Mouse (Mus musculus) ovary, postnatal 10 days (tissue): ENCODE results near the gene Ldlrap1.
A peak's percentile ranks its signal among the peaks of the same experiment; 100 is the strongest.
"Not testable (repeated sequence)": the region's sequence is repeated elsewhere in the genome, so short reads cannot be mapped to it uniquely, and the experiment has no call there.

Experiments used
- DNase-seq: peaks from one replicate; pipeline ENCODE4 v3.0.0; 2022; ENCODE audit warnings: low spot score

Gene Ldlrap1

DNA sequence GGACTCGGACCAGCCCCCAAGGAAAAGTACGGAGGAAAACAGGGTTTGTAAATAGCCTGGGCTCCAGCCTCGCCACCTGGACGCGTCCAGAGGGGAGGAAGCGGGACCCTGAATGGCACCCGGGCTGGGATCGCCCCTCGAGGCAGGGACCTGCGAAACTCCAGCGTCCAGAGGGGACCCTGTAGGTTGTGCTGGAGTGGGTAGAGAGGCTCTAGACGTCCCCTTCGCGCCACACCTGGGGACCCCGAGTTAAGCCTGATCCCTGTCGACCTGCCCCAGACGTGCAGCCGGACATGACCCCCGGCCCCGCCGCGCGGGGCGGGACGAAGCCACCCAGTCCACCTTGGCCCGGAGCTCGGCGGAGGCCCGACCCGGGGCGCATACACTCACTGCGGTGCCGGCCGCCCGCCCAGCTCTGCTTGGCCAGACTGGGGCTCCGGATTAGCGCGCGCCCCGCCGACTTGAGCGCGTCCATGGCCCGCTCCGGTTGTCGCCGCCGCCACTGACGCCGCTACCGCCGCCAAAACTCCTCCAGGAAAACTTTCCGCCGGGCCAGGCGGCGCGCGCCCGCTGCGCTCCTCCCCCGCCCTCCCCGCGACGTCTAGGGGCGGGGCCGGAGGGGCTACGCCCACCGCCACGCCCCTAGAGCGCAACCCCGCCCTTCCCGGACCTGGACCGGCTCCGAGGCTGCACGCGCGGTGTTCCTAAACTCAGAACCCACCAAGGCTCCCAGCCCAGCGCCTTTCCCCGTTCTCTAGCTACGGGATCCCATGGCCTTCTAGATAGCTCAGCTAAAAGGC is at the start of gene Ldlrap1:
TSS of gene Ldlrap1 (minus strand) at position 599 of the 800 bp plus-strand sequence.
- peak; percentile 62 for DNase-seq

GRCm38 (mm10) chr4:134814229-134814571 is 46.4 kb upstream of the Ldlrap1 start:
- no peak for DNase-seq

GRCm38 (mm10) chr4:134813406-134814228 is 45.8 kb upstream of the Ldlrap1 start:
- no peak for DNase-seq

- peak; percentile 55 for DNase-seq
Measured at GRCm38 (mm10) chr4:134804765-134805164, 36.9 kb upstream of the Ldlrap1 start.

DNA sequence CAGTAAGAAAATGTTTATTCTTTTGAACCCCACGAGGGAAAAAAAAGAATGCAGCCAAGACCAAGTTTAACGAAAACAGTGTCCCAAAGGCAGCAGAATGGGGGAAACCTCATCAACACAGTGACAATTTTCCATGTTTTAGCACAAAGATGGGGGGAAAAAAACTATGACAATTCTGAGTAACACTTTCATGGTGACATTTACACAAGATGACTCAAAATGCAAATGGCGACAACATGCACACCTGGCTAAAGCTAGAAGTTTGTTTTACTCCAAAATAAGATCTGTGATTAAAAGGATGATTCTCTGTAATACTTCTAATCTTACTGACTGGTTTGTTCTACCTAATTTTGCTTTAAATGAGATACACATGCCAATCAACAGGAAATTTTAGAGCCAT is 34.9 kb upstream of the Ldlrap1 start:
- no peak for DNase-seq

GRCm38 (mm10) chr4:134802155-134802554 is 34.3 kb upstream of the Ldlrap1 start:
- DNase-seq, result no peak

DNA sequence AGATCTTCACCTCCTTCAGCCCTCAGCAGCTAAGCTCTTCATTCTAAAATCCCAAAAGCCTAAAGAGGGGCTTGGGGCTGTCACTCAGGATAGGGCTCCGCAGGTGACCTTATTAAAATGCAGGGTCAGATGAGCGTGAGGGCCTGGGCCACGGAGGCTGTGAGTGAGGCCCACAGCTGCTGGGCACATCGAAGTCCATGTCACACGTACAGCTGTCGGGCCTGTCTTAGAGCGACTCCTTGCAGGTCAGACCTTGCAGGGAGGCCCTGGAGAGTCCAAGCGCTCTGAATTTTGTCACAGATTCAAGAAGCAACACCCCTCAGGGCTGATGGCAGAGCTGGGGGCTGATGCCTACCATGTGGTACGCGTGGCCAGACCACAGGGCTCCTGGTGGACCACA is 32.9 kb upstream of the Ldlrap1 start:
- DNase-seq, result no peak

- no peak for DNase-seq
Measured at GRCm38 (mm10) chr4:134800098-134800497, 32.3 kb upstream of the Ldlrap1 start.

GRCm38 (mm10) chr4:134799272-134799671 is 31.4 kb upstream of the Ldlrap1 start:
- DNase-seq, result peak; percentile 42

DNA sequence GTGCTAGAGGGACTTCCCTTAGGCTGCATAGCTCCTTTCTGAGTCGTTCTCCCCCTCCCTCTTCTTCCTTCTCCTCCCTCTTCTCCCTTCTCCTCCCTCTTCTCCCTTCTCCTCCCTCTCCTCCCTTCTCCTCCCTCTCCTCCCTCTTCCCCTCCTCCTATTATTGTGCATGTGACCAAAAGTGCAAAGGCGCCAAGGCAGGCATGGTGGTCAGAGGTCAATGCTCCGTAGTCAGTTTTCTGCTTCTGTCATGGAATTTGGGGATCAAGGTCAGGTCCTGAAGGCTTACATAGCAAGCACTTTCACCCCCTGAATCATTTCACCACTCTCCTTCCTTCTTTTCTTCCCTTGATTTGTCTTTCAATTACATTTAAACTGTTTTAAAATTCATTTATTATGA is 31.0 kb upstream of the Ldlrap1 start:
- no peak for DNase-seq

DNA sequence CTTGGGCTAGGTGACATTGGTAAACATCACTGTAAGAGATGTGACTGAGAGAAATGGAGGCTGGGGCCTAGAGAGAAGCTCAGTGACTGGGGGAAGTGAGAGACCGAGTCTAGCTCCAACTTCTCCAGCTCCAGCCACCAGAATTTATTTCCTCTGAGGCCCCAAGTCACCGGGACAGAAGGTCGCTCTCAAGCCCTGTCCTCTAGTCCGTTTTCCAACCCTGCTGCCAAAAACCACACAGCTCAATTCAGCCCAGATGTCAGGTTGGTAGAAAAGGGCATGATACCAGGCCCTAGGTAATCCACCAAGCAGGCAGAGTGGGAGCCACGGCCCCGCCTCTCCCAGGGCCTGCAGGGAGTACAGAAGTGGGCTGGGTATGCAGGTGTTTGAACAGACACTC is 29.8 kb upstream of the Ldlrap1 start:
- no peak for DNase-seq

DNA sequence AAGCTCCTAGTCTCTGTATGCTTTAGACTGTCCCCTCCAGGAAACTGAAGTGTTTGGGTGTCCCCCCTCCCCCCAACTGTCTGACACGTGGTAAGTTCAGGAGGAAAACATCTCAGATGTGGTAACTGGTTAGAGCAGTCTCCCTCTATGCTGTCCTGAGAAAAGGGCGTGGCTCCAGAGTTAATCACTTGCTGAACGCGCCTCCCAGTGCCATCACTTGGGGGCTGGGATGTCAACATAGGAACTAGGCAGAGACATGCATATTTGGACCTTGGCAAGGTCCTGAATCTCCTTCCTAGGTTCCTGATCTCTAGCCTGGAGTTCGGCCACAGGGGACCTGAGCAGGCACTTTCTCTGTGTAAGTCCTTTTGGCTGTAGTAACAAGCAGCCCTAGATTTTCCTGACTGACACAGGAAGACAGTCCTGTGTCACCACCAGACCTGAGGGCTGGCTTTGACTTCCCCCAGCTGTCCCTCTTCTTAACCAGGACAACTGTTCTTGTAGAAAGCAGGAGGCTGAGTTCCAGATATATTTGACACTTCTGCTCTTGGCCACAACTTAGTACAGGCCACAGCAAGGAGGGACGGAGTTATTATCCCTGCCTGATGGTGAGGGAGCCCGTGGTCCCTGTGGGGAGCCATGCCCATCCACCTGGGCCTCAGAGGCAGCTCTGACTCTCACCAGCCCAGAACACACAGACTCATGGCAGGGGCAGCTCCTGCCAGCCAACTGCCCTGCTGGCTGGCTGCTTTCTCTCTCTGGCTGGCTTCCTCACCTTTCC is 28.9 kb upstream of the Ldlrap1 start:
- DNase-seq, result no peak

GRCm38 (mm10) chr4:134795819-134796485 is 28.1 kb upstream of the Ldlrap1 start:
- DNase-seq, result no peak

DNA sequence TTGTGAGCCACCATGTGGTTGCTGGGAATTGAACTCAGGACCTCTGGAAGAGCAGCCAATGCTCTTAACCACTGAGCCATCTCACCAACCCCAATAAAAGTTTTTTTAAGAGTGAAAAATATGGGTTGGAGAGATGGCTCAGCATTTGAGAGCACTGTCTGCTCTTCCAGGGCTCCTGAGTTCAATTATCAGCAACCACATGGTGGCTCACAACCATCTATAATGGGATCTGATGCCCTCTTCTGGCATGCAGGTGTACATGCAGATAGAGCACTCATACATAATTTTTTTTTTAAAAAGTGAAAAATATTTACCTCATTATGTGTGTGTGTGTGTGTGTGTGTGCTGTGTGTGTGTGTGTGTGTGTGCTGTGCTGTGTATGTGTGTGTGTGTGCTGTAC is 27.1 kb upstream of the Ldlrap1 start:
- DNase-seq, result not testable (repeated sequence)

DNA sequence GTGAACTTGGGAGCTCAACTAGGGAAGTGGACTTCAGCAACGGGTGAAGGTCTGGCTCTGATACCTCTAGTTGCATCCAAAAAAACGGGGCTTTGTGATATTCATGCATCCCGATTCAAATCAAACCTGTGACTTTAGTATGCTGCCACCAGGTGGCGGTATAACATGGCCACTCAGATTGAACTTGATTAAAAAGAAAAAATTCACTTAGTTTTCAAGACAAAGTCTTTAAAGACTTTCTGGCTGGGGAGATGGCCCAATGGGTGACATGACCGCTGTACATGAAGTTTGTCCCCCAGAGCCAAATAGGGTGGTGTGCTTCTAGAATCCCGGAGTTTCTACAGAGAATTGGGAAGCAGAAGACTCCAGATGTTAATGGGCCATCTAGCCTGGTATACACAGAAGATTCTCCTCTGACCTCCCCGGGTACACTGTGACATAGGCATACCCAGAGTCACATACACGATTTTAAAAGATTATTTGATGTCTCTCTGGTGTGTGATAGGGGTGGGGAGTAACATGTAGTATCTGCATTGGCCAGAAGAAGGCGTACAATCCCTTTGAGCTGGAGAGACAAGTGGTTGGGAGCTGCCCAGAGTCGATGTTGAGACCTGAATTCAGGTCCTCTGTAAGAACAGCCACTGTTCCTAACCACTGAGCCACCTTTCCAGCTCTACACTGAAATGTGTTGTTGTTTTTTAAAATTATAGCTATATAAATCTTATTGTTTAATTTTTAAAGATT is 25.6 kb upstream of the Ldlrap1 start:
- no peak for DNase-seq

- no peak for DNase-seq
Measured at GRCm38 (mm10) chr4:134791731-134792130, 23.9 kb upstream of the Ldlrap1 start.

- DNase-seq, result no peak
Measured at GRCm38 (mm10) chr4:134786946-134787345, 19.1 kb upstream of the Ldlrap1 start.

- no peak for DNase-seq
Measured at GRCm38 (mm10) chr4:134784701-134785100, 16.9 kb upstream of the Ldlrap1 start.

GRCm38 (mm10) chr4:134779136-134779934 is 11.5 kb upstream of the Ldlrap1 start:
- DNase-seq, result no peak

GRCm38 (mm10) chr4:134776246-134776645 is 8.4 kb upstream of the Ldlrap1 start:
- no peak for DNase-seq
